Mouse (Mus musculus) midbrain, embryonic 16.5 days (tissue): Measurements from ENCODE around the gene Mrpl12. TPM values are rescaled to one million over a fixed set of nuclear protein-coding genes. Genes with fewer than 3 reads are reported as not detected.
A peak's percentile ranks its signal among the peaks of the same experiment; 100 is the strongest.

ENCODE experiments used
- ATAC-seq: fragments of 200-750 bp; cut with Nextera tagmentation; 2 replicates; pipeline ENCODE4 v1.8.0; 2017; ENCODE audit warnings: moderate TSS enrichment
- H3K27ac ChIP-seq: fragments of 300-500 bp; sonication (generic); 2 replicates; pipeline ENCODE4 v1.5.1; 2014; ENCODE audit warnings: mild to moderate bottlenecking, low read length, mixed read lengths
- H3K27me3 ChIP-seq: fragments of 300-500 bp; sonication (generic); 2 replicates; pipeline ENCODE4 v1.6.1; 2014; ENCODE audit warnings: low read depth, low read length, mixed read lengths; ENCODE audit not compliant: control insufficient read depth, insufficient read depth
- H3K36me3 ChIP-seq: fragments of 300-500 bp; sonication (generic); 2 replicates; pipeline ENCODE4 v1.6.1; 2014; ENCODE audit warnings: mild to moderate bottlenecking, low read length, moderate library complexity, mixed read lengths; ENCODE audit not compliant: control insufficient read depth, insufficient read depth
- H3K4me1 ChIP-seq: fragments of 300-500 bp; sonication (generic); 2 replicates; pipeline ENCODE4 v1.6.1; 2014; ENCODE audit warnings: mild to moderate bottlenecking, low read length, mixed read lengths; ENCODE audit not compliant: control insufficient read depth, insufficient read depth
- H3K4me2 ChIP-seq: fragments of 300-500 bp; sonication (generic); 2 replicates; pipeline ENCODE4 v1.6.1; 2014; ENCODE audit warnings: mild to moderate bottlenecking, low read length, mixed read lengths
- H3K4me3 ChIP-seq: fragments of 300-500 bp; sonication (generic); 2 replicates; pipeline ENCODE4 v1.5.1; 2014; ENCODE audit warnings: low read depth, mild to moderate bottlenecking, low read length, moderate library complexity, mixed read lengths
- H3K9ac ChIP-seq: fragments of 300-500 bp; sonication (generic); 2 replicates; pipeline ENCODE4 v1.6.1; 2014; ENCODE audit warnings: low read depth, low read length, mixed read lengths
- H3K9me3 ChIP-seq: fragments of 300-500 bp; sonication (generic); replicated peaks from 2 replicates; pipeline ENCODE4 v1.6.1; 2014; ENCODE audit warnings: mild to moderate bottlenecking, low read length, mixed read lengths; ENCODE audit not compliant: control insufficient read depth, poor library complexity, severe bottlenecking
- WGBS: fragments of 180-500 bp; shearing (Covaris S2); extraction: QIAGEN DNeasy Blood & Tissue Kit; methylation state at CpG from one replicate; pipeline ENCODE4 v1.1.7; 2014; 5-methylcytosine and 5-hydroxymethylcytosine counted together
- polyA plus RNA-seq: library from polyadenylated mRNA; unstranded; fragments of >200 nt; fragmentation: Nextera tagmentation; extraction: Ambion mirVana; gene quantifications from 2 replicates; pipeline ENCODE4 v1.2.1, GENCODE M21; 2015

Mrpl12 gene
- polyA plus RNA-seq, 1 experiment from 2014 or later = 130 TPM

- 89% methylated on average over 5 of the region's 5 CpGs for WGBS
- no peak overlapping the region for H3K4me2 ChIP-seq
- ATAC-seq = no peak
- H3K27me3 ChIP-seq = no peaks in the 10 kb centered on the region
- H3K36me3 ChIP-seq = peaks cover 14% of the 10 kb centered on the region
- H3K9me3 ChIP-seq = no peaks in the 10 kb centered on the region
- H3K27ac ChIP-seq = no peak overlapping the region
- no peak overlapping the region for H3K4me3 ChIP-seq
- H3K4me1 ChIP-seq = peaks cover 22% of the 10 kb centered on the region
- H3K9ac ChIP-seq = no peak overlapping the region
Measured at GRCm38 (mm10) chr11:120464365-120464764, 20.0 kb upstream of the Mrpl12 start.

- no peak overlapping the region for H3K27ac ChIP-seq
- peaks cover 20% of the 10 kb centered on the region for H3K4me1 ChIP-seq
- ATAC-seq = no peak
- WGBS = 96% methylated on average over 4 of the region's 4 CpGs
- H3K9me3 ChIP-seq = no peaks in the 10 kb centered on the region
- H3K27me3 ChIP-seq = no peaks in the 10 kb centered on the region
- H3K4me3 ChIP-seq = no peak overlapping the region
- H3K9ac ChIP-seq = no peak overlapping the region
- peaks cover 23% of the 10 kb centered on the region for H3K36me3 ChIP-seq
- no peak overlapping the region for H3K4me2 ChIP-seq
Measured at GRCm38 (mm10) chr11:120465521-120465920, 18.9 kb upstream of the Mrpl12 start.

GRCm38 (mm10) chr11:120467051-120467735 is 17.2 kb upstream of the Mrpl12 start, which contains the start of gene Arl16:
Gene Arl16, minus strand, starts transcription at chr11:120467607.
- Histone ChIP-seq H3K9ac (peak within 1 kb of the TSS; percentile 95), H3K4me3 (peak within 1 kb of the TSS; percentile 94), H3K9me3 (no peaks in the 10 kb centered on the region), H3K36me3 (peaks cover 26% of the 10 kb centered on the region), H3K4me2 (peak within 1 kb of the TSS; percentile 95), H3K27ac (peak within 1 kb of the TSS; percentile 88), H3K4me1 (peaks cover 20% of the 10 kb centered on the region), H3K27me3 (no peaks in the 10 kb centered on the region)
- peak; percentile 100 for ATAC-seq
- under 1% methylated on average over 52 of the region's 54 CpGs for WGBS

- H3K36me3 ChIP-seq = peaks cover 29% of the 10 kb centered on the region
Measured at GRCm38 (mm10) chr11:120467736-120468092, 16.7 kb upstream of the Mrpl12 start.

GRCm38 (mm10) chr11:120472052-120472451 is 12.4 kb upstream of the Mrpl12 start:
- H3K36me3 ChIP-seq = peaks cover 46% of the 10 kb centered on the region
- no peak for ATAC-seq

More at GRCm38 (mm10) chr11:120467736-120468092, 16.7 kb upstream of the Mrpl12 start:
- Histone ChIP-seq H3K4me2 (peak overlapping the region; percentile 95), H3K27ac (peak overlapping the region; percentile 69), H3K27me3 (no peaks in the 10 kb centered on the region), H3K4me3 (peak overlapping the region; percentile 94), H3K9ac (peak overlapping the region; percentile 95), H3K4me1 (peaks cover 20% of the 10 kb centered on the region), H3K9me3 (no peaks in the 10 kb centered on the region)
- 1% methylated on average over 33 of the region's 33 CpGs for WGBS
- ATAC-seq = peak; percentile 62

GRCm38 (mm10) chr11:120483448-120483934 is 922 bp upstream of the Mrpl12 start:
- Histone ChIP-seq H3K27ac (no peak overlapping the region; the same call in 1 of the 2 replicates), H3K9ac (peak overlapping the region; percentile 81), H3K36me3 (peaks cover 34% of the 10 kb centered on the region), H3K4me2 (no peak overlapping the region), H3K9me3 (no peaks in the 10 kb centered on the region), H3K27me3 (no peaks in the 10 kb centered on the region), H3K4me1 (peaks cover 13% of the 10 kb centered on the region), H3K4me3 (no peak overlapping the region)
- ATAC-seq = no peak
- WGBS = 89% methylated on average over 7 of the region's 7 CpGs

More at GRCm38 (mm10) chr11:120472052-120472451, 12.4 kb upstream of the Mrpl12 start:
- no peak overlapping the region for H3K9ac ChIP-seq
- no peaks in the 10 kb centered on the region for H3K27me3 ChIP-seq
- WGBS = 98% methylated on average over 6 of the region's 6 CpGs
- peaks cover 9% of the 10 kb centered on the region for H3K4me1 ChIP-seq
- H3K9me3 ChIP-seq = no peaks in the 10 kb centered on the region
- H3K27ac ChIP-seq = no peak overlapping the region
- no peak overlapping the region for H3K4me2 ChIP-seq
- H3K4me3 ChIP-seq = no peak overlapping the region

- 9% methylated on average over 10 of the region's 10 CpGs for WGBS
- Histone ChIP-seq H3K9me3 (no peaks in the 10 kb centered on the region), H3K4me2 (peak overlapping the region; percentile 67), H3K36me3 (peaks cover 22% of the 10 kb centered on the region), H3K27ac (no peak overlapping the region), H3K4me1 (peaks cover 13% of the 10 kb centered on the region), H3K27me3 (no peaks in the 10 kb centered on the region), H3K9ac (peak overlapping the region; percentile 81), H3K4me3 (peak overlapping the region; percentile 79)
- no peak for ATAC-seq
Measured at GRCm38 (mm10) chr11:120485251-120485650, 838 bp downstream of the Mrpl12 start.

GRCm38 (mm10) chr11:120488516-120488915 is 4.1 kb downstream of the Mrpl12 start:
- H3K27ac ChIP-seq = no peak overlapping the region
- H3K4me1 ChIP-seq = peaks cover 37% of the 10 kb centered on the region
- H3K4me3 ChIP-seq = no peak overlapping the region
- H3K9me3 ChIP-seq = no peaks in the 10 kb centered on the region
- no peak overlapping the region for H3K9ac ChIP-seq
- H3K36me3 ChIP-seq = peaks cover 7% of the 10 kb centered on the region
- 74% methylated on average over 4 of the region's 4 CpGs for WGBS
- no peak for ATAC-seq
- no peaks in the 10 kb centered on the region for H3K27me3 ChIP-seq
- no peak overlapping the region for H3K4me2 ChIP-seq

GRCm38 (mm10) chr11:120489054-120489761 is 4.8 kb downstream of the Mrpl12 start:
- Histone ChIP-seq H3K9me3 (no peaks in the 10 kb centered on the region), H3K9ac (no peak overlapping the region), H3K27me3 (no peaks in the 10 kb centered on the region), H3K4me2 (no peak overlapping the region), H3K27ac (no peak overlapping the region), H3K36me3 (peaks cover 7% of the 10 kb centered on the region), H3K4me1 (peaks cover 38% of the 10 kb centered on the region), H3K4me3 (no peak overlapping the region)
- ATAC-seq = no peak
- 63% methylated on average over 4 of the region's 4 CpGs for WGBS
